Mouse (Mus musculus) CH12F3 (cell line): ENCODE data around the gene Disc1.

Source experiments
- in situ Hi-C: fragments of 300-500 bp; cut with MboI; formaldehyde crosslinking; loops from 2 replicates; pipeline ENCODE4 v1.14.3; 2020; ENCODE audit warnings: low sequenced_read_pairs

Gene Disc1

DNA sequence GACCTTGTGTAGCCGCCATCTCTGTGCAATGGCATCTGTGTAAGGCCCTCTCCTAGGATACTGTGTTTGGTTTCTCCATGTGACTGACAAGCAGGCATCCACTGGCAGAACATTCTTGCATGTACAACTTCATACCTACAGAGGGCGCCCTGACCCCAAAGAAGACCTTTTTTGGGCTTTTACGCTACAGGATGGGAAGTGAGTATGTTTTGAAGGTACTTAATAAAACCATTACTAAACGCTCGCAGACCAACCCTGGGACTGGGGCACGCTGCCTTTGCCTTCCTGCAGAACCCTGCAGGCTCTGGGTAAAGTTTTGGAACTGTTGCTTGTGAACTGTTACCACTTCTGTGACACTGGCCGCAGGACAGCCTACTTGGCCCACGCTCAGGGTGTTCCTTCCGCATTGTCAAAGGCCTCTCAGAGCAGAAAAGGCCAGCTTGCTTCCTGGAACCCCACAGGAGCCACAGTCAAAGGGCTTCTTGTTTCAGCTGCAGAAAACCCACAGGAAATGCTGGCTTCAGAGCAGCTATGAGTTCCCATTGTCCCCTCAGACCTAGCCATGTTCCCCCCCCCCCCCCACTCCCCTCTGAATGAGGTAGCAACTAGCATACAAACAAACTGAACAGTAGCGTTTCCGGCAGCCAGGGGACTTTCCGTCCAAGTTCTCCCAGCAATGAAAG is 13.1 kb downstream of the Disc1 start:
- in situ Hi-C loops = no loop called here

DNA sequence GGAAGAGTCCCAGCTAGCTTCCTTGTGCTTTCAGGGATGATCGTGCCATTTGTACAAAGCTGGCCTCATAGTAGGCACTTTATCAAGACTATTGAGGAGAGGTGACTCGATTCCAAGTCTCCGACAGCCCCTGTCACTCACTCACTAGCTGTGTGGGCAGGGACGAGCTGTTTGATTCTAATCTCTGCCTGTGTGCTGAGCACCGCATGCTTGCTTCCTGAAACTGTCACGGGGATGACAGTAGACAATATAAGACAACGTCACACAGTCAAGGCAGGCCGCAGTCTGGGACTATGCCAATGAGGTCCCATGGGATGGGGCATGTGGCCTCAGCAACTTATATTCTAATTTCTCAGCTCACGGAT is 13.6 kb downstream of the Disc1 start:
- in situ Hi-C loops = no loop called here

DNA sequence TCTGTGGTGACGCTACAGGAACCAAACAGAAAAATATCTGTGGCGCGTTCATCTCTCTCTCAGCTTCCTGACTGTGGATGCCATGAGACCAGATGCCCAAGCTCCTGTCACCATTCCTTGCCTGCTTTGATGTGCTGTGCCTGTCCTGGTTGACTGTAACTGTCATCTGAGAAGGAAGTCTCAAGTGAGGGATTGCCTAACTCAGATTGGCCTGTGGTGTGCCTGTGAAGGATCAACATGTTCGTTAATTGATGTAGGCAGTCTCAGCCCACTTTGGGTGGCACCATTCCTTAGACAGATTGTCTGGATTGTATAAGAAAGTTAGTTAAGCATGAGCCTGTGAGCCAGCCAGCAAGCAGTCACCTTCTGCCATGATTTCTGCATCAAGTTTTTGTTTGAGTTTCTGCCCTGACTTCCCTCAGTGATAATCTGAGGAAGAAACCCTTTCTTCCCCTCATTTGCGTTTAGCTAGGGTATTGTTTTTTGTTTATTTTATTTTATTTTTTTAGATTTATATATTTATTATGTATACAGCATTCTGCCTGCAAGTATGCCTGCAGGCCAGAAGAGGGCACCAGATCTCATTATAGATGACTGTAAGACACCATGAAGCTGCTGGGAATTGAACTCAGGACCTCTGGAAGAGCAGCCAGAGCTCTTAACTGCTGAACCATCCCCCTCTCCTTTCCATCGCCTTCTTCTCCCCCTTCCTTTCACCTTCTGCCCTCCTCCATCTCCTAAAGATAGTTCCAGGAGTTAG is 14.3 kb downstream of the Disc1 start:
- in situ Hi-C loops = no loop called here

DNA sequence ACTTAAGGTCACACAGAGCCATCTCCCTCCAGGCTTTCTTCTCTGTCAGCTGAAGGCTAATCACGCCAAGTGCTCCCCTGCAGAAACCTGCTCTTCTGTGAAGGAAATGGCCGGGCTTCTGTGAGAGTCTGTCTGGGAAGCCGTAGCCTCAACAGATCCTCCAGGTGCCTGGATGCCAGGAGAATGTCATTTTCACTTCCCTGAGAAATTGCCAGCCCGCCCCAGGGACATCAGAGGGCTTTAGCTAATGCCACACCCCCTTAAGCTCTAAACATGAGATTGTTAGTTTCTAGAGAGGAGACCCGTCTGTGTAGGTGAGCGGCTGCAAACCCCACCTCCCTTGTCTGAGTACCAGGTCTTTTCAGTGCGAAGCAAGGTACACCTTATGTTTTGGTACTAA is 15.3 kb downstream of the Disc1 start:
- in situ Hi-C loops = no loop called here

DNA sequence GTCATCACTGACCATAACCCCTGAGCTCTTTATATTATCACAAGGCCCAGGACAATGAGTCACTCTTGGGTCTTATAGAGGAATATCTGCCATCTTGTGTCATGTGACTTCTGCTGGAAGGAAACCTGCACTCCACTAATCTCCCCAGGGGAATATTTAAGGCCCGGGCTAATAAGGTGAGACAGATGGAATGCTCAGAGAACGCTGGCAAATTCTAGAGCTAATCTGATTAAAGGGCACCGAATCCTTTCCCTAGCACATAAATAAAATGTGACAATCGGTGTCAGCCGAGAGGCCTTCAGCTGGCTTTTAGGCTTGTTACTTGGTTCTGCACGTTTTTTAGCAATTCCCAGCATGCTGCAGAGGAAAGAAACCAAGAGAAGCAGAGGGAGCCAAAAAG is 15.7 kb downstream of the Disc1 start:
- in situ Hi-C loops = no loop called here

DNA sequence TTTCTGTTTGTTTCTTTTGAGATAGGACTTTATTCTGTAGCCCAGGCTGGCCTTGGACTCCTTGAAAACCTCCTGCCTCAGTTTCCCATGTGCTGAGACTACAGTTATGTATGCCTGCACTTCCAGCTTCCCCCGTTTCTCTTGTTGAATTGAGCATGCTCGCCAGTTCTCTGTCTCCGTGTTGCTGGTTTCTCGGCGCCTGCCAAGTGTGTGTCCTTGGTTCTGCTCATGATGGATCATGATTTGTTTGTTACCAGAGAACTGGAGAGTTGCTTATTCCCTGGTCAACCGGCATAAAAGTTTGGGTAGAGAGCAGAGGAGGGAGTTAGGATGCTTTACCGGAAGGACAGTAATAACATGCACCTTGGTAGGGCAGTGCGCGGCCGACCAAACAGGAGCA is 20.1 kb downstream of the Disc1 start:
- in situ Hi-C loops = no loop called here

DNA sequence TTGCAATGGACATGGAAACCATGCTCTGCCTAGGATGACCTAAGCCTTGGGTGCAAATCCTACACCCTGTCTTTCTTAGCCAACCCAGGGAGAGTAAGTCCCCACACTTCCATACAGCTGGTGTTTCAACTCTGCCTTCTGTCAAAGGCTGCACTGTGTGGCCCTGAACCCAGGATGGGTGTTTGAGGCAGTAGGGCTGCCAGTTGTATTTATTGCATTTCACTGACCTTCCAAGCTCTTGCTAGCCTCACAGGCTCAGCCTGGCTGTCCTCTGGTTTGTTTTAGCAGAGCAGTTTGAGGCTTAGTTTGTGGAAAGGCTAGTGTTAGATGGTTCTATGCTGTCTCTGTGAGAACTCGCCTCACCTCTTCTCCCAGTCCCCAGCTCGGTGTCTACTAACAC is 20.6 kb downstream of the Disc1 start:
- in situ Hi-C loops = no loop called here

DNA sequence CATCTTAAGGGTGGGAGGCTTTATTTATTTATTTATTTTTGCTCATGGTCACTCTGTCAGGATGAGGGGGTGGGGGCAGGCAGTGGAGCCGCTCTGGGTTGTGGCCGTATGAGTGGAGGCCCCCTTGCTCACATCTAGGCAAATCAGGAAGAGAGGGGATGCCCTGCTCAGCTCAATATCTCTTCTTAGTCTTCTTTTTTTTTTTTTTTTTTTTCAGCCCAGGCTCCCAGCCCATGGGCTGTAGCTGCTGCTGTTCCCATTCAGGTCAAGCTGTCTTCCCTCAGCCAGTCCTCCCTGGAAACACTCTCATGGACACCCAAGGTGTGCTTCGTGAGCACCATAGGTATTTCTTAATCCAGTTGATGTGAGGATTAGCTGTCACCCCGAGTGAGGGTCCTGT is 21.4 kb downstream of the Disc1 start:
- in situ Hi-C loops = no loop called here

DNA sequence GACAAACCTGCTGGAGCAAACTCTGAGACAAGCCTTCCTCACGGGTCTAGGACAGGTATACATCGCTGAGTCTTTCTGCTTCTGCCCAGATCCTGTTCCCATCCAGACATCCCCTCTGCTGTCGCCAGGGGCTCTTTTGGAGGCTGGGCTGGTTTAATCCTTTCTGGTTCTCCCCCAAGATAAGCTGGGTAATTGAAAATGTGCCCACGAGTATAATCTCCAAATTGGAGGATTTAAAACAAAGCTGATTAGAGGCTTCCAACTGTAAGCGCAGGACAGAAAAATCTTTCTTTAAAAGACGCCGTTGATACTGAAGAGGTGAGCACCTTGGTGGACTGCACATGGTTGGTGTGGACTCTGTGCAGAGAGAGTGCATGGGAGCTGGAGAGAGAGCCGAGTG is 23.3 kb downstream of the Disc1 start:
- in situ Hi-C loops = no loop called here

DNA sequence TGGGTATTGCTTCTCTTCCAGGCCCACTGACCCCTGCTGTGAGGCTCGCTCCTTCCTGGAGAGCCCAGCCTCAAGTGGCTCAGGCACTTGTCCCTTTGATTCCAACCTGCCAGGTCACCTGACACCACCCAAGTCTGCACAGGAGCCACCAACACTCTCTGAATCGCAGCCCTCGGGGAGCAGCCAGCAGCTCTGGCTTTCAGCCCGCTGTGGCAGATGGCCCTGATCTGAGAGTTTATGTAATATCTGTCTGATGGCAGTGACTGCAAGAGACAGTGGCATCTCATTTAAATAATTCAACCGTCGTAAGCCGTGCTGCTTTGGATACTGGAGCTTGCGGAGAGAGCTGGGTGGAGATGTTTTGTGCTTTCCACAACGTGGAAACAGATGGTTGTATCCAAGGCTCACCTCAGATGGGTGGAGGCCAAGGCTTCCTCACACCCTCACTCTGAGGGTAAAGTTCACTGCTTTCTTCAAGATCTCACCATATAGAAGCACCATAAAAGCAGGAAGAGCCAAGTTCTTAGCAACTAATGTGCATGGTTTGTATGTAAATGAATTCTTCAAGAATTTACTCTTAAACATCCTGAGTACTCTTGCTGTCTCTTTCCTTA is 24.9 kb downstream of the Disc1 start:
- in situ Hi-C loops = no loop called here

DNA sequence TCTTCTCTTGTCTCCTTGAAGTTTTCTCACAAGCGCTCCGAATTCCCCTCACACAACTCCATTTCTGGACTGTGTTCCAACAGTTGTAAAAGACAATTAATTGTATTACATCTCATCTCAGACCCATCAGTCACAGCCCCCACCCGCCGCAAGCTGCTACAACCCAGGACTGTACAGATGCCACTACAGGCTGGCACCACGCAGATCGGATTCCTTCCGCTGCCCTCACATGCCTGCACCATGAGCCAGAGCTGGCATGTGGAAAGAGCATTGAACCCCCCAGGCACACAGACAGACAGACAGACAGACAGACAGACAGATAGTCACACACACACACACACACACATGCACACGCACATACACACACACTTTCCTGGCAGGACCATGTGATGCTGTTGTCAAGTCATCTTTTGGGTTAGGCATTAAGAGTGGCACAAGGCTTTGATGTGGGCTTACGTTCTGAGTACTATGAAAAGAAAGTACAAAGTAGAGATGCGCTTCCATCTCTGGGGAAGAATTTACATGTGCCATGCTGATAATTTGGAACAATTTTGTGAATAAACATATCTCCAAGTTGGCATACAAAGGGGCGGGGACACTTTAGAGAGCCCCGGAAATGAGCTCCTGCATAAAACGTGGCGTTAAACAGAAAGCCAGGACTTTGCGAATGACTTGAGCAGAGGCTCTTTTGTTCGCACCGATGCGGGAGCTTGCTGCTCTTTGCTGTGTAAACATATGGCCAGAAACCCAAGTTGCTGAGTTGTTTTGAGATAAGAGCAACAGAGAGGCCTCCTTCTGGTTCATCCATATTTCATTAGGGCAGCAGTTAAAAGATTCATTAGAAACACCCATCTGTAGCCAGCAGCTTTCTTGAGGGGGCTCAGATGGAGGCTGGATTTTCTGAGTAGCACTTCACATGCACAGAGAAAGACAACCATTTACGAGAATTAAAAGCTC is 26.7 kb downstream of the Disc1 start:
- in situ Hi-C loops = no loop called here

DNA sequence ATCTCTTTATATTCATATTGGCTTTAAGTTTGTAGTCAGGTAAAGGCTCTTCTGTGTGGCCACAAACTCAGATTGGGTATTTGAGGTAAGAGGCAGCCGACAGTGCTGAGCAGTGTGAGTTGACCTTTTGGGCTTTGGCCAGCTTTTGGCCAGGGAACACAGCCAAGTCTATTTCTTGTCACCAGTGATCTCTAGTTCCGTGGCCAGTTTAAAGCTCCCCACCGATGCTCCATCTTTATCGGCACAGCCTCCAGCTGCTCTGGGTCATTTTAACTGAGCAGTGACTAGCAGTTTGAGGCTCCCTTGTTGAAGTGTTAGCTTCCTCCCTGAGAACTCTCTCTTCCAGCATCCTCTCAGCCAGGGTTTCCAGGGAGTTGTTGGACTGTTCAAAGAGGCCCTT is 29.8 kb downstream of the Disc1 start:
- in situ Hi-C loops = no loop called here

DNA sequence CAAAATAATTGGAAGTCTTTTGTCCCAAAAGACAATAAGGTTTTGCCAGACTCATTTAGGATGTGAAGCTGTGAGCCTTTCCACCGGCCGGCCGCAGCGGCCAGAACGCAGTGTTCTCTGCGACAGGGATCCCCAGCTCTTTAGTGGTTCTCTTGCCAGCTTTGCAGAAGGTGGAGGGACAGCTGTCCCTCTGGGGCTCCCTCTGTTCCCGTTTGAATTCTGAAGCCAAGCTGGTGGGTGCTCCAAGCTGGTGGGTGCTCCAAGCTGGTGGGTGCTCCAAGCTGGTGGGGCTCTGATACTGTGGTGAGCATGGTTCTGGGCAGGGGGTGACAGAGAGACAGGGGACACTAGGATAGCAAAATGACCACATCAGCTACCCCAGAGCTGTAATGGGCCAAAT is 30.5 kb downstream of the Disc1 start:
- in situ Hi-C loops = no loop called here

DNA sequence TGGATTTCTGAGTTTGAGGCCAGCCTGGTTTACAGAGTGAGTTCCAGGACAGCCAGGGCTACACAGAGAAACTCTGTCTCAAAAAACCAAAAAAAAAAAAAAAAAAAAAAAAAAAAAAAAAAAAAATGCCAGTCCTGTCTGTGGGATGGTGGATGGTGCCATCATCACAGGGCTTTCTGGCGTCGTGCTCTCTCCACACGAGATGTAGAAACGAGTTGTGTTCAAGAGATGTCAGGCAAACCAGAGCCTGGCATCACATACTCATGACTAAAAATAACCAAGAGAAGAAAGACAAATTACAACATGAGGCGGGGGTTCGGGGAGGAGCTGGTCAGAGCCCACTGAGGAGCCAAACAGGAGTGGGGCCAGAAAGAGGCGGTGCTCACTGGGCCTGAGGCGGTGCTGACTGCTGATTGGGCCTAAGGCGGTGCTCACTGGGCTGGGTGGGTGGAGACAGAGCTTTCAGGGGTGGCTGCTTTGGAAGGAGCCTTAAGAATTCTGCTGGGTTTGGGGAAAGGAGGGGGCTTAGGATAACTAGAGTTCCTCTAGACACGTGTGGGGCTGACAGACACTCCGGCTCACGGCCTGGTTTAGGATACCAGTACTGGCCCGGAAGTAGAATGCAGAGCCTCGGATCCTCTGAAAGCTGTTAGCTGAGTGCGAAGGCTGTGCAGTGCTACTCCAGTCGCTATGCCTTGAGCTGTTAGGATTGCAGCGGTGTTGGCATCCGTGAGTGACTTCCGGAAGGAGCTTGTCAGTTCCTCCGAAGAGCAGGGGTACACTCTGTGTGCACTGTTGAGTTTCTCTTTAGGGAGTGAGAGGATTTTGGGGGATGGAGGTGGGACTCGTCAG is 37.1 kb downstream of the Disc1 start:
- in situ Hi-C loops = no loop called here

DNA sequence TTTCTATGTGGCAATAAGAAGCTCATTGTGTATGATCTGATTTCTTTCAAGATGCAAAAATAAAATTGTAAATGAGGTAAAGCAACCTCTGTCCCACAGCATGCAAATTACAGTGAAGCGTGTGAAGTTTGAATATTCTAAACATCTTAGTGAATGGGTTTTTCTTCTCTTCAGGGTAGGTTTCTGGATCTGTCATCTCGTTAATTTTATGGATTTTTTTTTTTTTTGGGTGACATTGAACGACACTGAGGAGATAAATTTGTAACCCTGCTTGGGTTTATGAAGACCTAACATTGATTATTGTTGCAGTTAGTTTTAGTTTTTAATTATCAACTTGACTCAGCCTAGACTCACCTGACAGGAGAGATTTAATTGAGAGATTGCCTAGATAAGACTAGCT is 43.1 kb downstream of the Disc1 start:
- in situ Hi-C loops = no loop called here

DNA sequence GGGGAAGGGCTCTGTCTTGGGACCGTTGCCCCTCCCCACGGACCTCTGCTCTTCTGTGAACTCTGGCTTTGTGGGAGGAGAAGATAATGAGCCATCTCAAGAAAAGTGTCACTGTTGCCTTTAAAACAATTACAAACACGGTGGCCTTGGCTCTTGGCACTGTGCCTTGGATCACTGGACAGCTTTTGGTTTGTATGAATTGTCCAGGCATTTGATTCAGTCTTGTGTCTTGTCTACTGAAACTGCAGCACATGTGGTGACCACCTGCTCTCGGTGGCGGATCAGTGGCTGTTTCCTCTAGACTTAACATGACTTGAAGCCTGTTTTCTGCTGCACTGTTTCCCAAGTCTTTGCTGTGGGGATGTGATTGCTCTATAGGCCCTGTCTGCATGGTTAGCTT is 44.1 kb downstream of the Disc1 start:
- in situ Hi-C loops = no loop called here

DNA sequence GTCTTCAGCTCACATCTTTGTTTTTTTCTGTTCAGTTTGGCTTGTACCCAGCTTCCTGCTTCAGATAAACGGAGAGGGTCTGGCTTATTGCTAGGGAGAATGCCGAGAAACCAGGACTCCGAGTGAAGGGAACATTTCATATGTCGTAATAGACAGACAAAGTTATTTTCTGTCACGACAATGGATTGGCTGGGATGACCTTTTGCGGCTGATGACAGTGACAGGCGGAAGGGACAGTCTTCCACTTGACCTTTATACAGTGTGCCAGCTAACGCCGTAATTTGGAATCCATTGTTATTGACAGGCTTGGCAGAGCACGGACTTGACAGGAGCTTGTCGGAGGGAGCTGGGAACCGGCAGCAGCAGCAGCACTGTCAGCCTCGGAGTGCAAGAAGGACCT is 48.3 kb downstream of the Disc1 start:
- in situ Hi-C loops = no loop called here

DNA sequence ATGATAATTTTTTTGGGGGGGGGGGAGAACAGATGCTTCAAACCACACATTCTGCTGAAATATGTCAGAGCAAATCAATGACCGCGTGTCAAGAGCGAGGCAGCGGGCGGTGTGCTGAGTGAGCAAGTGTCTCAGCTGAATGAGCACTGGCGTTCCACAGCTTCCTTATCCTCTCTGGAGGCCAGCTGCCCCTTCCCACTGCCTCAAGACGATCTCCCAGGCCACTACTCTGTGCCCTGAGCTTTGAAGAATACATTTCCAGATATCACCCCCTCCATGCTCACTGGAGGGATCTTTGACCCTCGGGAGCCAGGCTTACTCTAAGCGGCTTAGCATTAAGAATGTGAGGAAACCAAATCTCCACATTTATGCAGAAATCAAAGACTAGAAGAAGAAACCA is 59.2 kb downstream of the Disc1 start:
- in situ Hi-C loops = no loop called here

DNA sequence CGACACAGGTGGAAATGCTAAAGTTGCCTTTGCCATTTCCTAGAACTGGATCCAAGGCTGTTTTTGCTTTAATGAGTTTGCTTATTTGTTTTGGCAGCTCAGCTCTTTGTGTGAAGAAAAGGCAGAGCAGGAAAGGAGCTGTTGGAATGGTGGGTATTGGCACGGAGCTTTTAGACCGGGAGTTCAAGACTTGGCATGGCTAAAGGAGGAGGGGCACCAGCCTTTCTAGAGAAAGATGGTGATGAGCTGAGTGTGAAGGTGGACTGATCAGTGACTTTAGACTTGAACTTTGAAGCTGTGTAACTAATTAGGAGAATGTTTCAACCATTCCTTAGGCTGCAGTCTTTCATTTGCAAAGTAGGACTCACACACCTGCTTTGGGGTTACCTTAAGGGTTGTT is 59.8 kb downstream of the Disc1 start:
- in situ Hi-C loops = no loop called here

DNA sequence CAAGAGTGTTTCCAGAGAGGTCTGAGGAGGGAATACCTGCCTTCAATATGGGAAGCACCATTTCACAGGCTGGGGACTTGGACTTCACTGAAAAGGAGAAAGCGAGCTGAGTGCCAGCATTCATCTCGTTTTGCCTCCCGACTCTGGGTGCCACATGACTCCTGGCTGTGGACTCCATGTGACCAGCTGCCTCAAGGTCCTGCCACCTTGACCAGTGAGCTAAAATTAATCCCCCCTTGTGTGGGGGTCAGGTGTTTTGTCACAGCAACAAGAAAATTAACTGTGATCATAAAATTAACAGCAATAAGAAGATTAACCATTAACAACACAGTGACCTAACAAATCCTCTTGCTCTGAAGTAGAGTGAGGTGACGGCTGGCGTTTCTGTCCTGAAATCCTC is 61.3 kb downstream of the Disc1 start:
- in situ Hi-C loops = no loop called here
